27 mouse cellular contexts compared by ENCODE assay signal in the genomic region with DNA sequence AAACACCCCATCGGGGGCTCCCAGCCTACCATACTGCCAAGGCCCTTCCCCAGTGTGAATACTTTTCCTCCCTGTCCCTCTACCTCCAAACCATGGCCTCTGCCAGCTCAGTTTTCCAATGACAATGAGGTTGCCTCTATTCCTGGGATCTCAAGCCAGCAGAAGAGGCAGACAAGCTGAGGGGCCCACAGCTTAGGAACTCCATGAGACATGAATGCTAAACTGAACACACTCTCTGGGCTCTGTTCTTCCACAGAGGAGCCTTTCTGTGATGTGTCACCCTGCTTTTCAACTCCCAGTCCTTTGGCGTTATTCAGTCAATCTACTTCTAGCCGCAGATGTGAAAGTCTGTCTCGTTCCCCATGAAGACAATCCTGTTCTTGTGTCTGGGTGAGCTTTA.
DNase-seq lines count a peak whose midpoint lies in the region; ATAC-seq and TF ChIP-seq lines count a peak whose summit lies in the region.
"Had no signal": no experiment of that assay in that cellular context is flagged by ENCODE, and none has a peak within 500 bp of the region (broad histone marks: within the 10 kb centered on the region; RNA-seq: fewer than 3 reads in every experiment).

No protein-coding gene starts in this region.

- H3K4me2 ChIP-seq in heart, embryonic 14.5 days (ENCODE audit: low read length), result no peak overlapping the region
- no peak overlapping the region for H3K4me2 ChIP-seq in heart, embryonic 12.5 days
- no peak overlapping the region for H3K4me2 ChIP-seq in hindbrain, embryonic 14.5 days (replicated peaks)
- no peak overlapping the region for H3K4me2 ChIP-seq in hindbrain, embryonic 11.5 days (replicated peaks; ENCODE audit: low read depth, low read length)
- no peak overlapping the region for H3K4me2 ChIP-seq in midbrain, embryonic 13.5 days (replicated peaks)
- H3K4me2 ChIP-seq: embryonic facial prominence, embryonic 12.5 days; forebrain, embryonic 15.5 days; liver, embryonic 15.5 days; lung, embryonic 14.5 days had no signal

- 87% methylated on average over 4 of the region's 4 CpGs for WGBS in heart, embryonic 14.5 days
- 85% methylated on average over 4 of the region's 4 CpGs for WGBS in heart, embryonic 12.5 days
- WGBS in hindbrain, embryonic 14.5 days, result 71% methylated on average over 4 of the region's 4 CpGs
- 81% methylated on average over 4 of the region's 4 CpGs for WGBS in hindbrain, embryonic 11.5 days
- 78% methylated on average over 4 of the region's 4 CpGs for WGBS in midbrain, embryonic 13.5 days

- no peak for DNase-seq in hindbrain, embryonic 14.5 days (ENCODE audit: low spot score)
- no peak for DNase-seq in hindbrain, embryonic 11.5 days (ENCODE audit: low spot score)
- DNase-seq in brain, embryonic 14.5 days (ENCODE audit: low read depth), result peak; percentile 38
- no peak for DNase-seq in urinary bladder, postnatal 4 days (ENCODE audit: low spot score in 2 of 2)
- no peak for DNase-seq in spleen, adult 18-20 months
- DNase-seq: cerebellum, adult 11 months; cerebellum, adult 9-11 months; embryo, embryonic 11 days; gastrocnemius, adult 2 months; gastrocnemius, postnatal 36 days; kidney, adult 2 months; kidney, postnatal 36 days; layer of hippocampus, postnatal 36 days; lung, embryonic 14.5 days; lung, postnatal 14 days; right cerebral cortex, adult 18-20 months; thymus, adult 18-20 months; thymus, postnatal 25 days had no signal

- peak overlapping the region; percentile 16 to 66; a peak in 3 of 4 replicates for H3K27ac ChIP-seq in heart, embryonic 14.5 days (replicated peaks in 1 of 2; ENCODE audit: control insufficient read depth in 1 of 2, insufficient read depth in 1 of 2, low read depth in 2 of 2, low read length in 2 of 2)
- H3K27ac ChIP-seq in heart, embryonic 12.5 days (ENCODE audit: poor library complexity, severe bottlenecking), result no peak overlapping the region
- peak overlapping the region; percentile 20; the same call in 1 of the 2 replicates for H3K27ac ChIP-seq in hindbrain, embryonic 14.5 days
- no peak overlapping the region for H3K27ac ChIP-seq in hindbrain, embryonic 11.5 days (ENCODE audit: low read depth, low read length)
- 0 out of 2 replicates have a peak overlapping the region, but pooled peaks have one; percentile 52 for H3K27ac ChIP-seq in midbrain, embryonic 13.5 days
- H3K27ac ChIP-seq: embryonic facial prominence, embryonic 12.5 days; forebrain, embryonic 15.5 days; gastrocnemius, adult 2 months; liver, embryonic 15.5 days; stomach, postnatal 0 days had no signal

- peaks cover 27 to 58% of the 10 kb centered on the region in 2 experiments for H3K4me1 ChIP-seq in heart, embryonic 14.5 days (ENCODE audit: control insufficient read depth in 2 of 2, insufficient read depth in 2 of 2, low read length in 2 of 2)
- H3K4me1 ChIP-seq in heart, embryonic 12.5 days (replicated peaks), result peaks cover 66% of the 10 kb centered on the region
- peaks cover 9% of the 10 kb centered on the region; the same call in 1 of the 2 replicates for H3K4me1 ChIP-seq in hindbrain, embryonic 14.5 days (replicated peaks; ENCODE audit: control insufficient read depth, insufficient read depth, low read length)
- no peaks in the 10 kb centered on the region for H3K4me1 ChIP-seq in hindbrain, embryonic 11.5 days (replicated peaks; ENCODE audit: control insufficient read depth, insufficient read depth, low read length)
- peaks cover 22% of the 10 kb centered on the region for H3K4me1 ChIP-seq in midbrain, embryonic 13.5 days (replicated peaks)
- H3K4me1 ChIP-seq: liver, embryonic 15.5 days had no signal

- no peak for ATAC-seq in heart, embryonic 14.5 days (ENCODE audit: insufficient number of reproducible peaks, insufficient read depth, low FRiP score, low read depth)
- no peak for ATAC-seq in heart, embryonic 12.5 days (ENCODE audit: insufficient number of reproducible peaks, low FRiP score)
- peak; percentile 22; the same call in 1 of the 2 replicates for ATAC-seq in hindbrain, embryonic 14.5 days (ENCODE audit: low FRiP score)
- ATAC-seq in hindbrain, embryonic 11.5 days (ENCODE audit: low FRiP score), result no peak
- ATAC-seq in midbrain, embryonic 13.5 days, result no peak
- ATAC-seq: forebrain, embryonic 15.5 days; inflammation-experienced regulatory T-cells, adult 6 months; Patski had no signal

- no peak for TF ChIP-seq CTCF in brain, embryonic 14.5 days (IDR thresholded peaks at IDR 0.05; ENCODE audit: borderline replicate concordance, extremely low read depth, insufficient read depth, insufficient read length)

- TF ChIP-seq POLR2A in brain, embryonic 14.5 days (IDR thresholded peaks at IDR 0.05; ENCODE audit: borderline replicate concordance, extremely low read depth, insufficient read depth, insufficient read length, poor library complexity, severe bottlenecking), result no peak

- no peaks in the 10 kb centered on the region for H3K36me3 ChIP-seq in heart, embryonic 14.5 days (ENCODE audit: control insufficient read depth, insufficient read depth, low read length)
- no peaks in the 10 kb centered on the region for H3K36me3 ChIP-seq in heart, embryonic 12.5 days
- no peaks in the 10 kb centered on the region for H3K36me3 ChIP-seq in hindbrain, embryonic 14.5 days (replicated peaks; ENCODE audit: control insufficient read depth, insufficient read depth)
- H3K36me3 ChIP-seq in hindbrain, embryonic 11.5 days (ENCODE audit: control insufficient read depth, insufficient read depth, low read length), result no peaks in the 10 kb centered on the region
- H3K36me3 ChIP-seq in midbrain, embryonic 13.5 days, result no peaks in the 10 kb centered on the region
- H3K36me3 ChIP-seq: embryonic facial prominence, embryonic 12.5 days; forebrain, embryonic 15.5 days; liver, embryonic 15.5 days had no signal

- no peak overlapping the region for H3K9ac ChIP-seq in heart, embryonic 14.5 days (ENCODE audit: low read length)
- H3K9ac ChIP-seq in heart, embryonic 12.5 days, result no peak overlapping the region
- H3K9ac ChIP-seq in hindbrain, embryonic 14.5 days, result no peak overlapping the region
- no peak overlapping the region for H3K9ac ChIP-seq in hindbrain, embryonic 11.5 days (ENCODE audit: low read depth, low read length)
- H3K9ac ChIP-seq in midbrain, embryonic 13.5 days (replicated peaks), result no peak overlapping the region
- H3K9ac ChIP-seq: embryonic facial prominence, embryonic 12.5 days; forebrain, embryonic 15.5 days; liver, embryonic 15.5 days; lung, embryonic 14.5 days had no signal

- no peaks in the 10 kb centered on the region for H3K27me3 ChIP-seq in heart, embryonic 14.5 days (ENCODE audit: control insufficient read depth, insufficient read depth, low read length)
- no peaks in the 10 kb centered on the region for H3K27me3 ChIP-seq in heart, embryonic 12.5 days (replicated peaks)
- no peaks in the 10 kb centered on the region for H3K27me3 ChIP-seq in hindbrain, embryonic 14.5 days (ENCODE audit: control insufficient read depth, insufficient read depth, low read length)
- no peaks in the 10 kb centered on the region for H3K27me3 ChIP-seq in hindbrain, embryonic 11.5 days (ENCODE audit: control insufficient read depth, insufficient read depth, low read length)
- H3K27me3 ChIP-seq in midbrain, embryonic 13.5 days, result no peaks in the 10 kb centered on the region
- H3K27me3 ChIP-seq: embryonic facial prominence, embryonic 12.5 days; forebrain, embryonic 15.5 days; liver, embryonic 15.5 days; Patski had no signal

- no peak overlapping the region for H3K4me3 ChIP-seq in heart, embryonic 14.5 days (ENCODE audit: control insufficient read depth in 1 of 2, insufficient read depth in 1 of 2, low read depth in 1 of 2, low read length in 2 of 2)
- H3K4me3 ChIP-seq in heart, embryonic 12.5 days, result no peak overlapping the region
- H3K4me3 ChIP-seq in hindbrain, embryonic 14.5 days (replicated peaks; ENCODE audit: low read length), result no peak overlapping the region
- no peak overlapping the region for H3K4me3 ChIP-seq in hindbrain, embryonic 11.5 days (ENCODE audit: low read depth, low read length)
- no peak overlapping the region for H3K4me3 ChIP-seq in midbrain, embryonic 13.5 days (replicated peaks)
- H3K4me3 ChIP-seq: embryonic facial prominence, embryonic 12.5 days; forebrain, embryonic 15.5 days; gastrocnemius, adult 2 months; liver, embryonic 15.5 days had no signal

- H3K9me3 ChIP-seq in heart, embryonic 14.5 days (ENCODE audit: control insufficient read depth, low read length), result no peaks in the 10 kb centered on the region
- no peaks in the 10 kb centered on the region for H3K9me3 ChIP-seq in heart, embryonic 12.5 days (replicated peaks)
- H3K9me3 ChIP-seq in hindbrain, embryonic 14.5 days (ENCODE audit: control insufficient read depth, low read length), result no peaks in the 10 kb centered on the region
- no peaks in the 10 kb centered on the region for H3K9me3 ChIP-seq in hindbrain, embryonic 11.5 days (ENCODE audit: control insufficient read depth, low read length)
- no peaks in the 10 kb centered on the region for H3K9me3 ChIP-seq in midbrain, embryonic 13.5 days
- H3K9me3 ChIP-seq: embryonic facial prominence, embryonic 12.5 days; forebrain, embryonic 15.5 days; liver, embryonic 15.5 days had no signal

Comparison
In these comparisons a context has a peak if more than half of its experiments do, and no peak if none do; other contexts are left out.
1. H3K27ac ChIP-seq: peak in heart, embryonic 14.5 days (2 of 2), hindbrain, embryonic 14.5 days (single experiment) and midbrain, embryonic 13.5 days (single experiment); none in heart, embryonic 12.5 days (single experiment) and hindbrain, embryonic 11.5 days (single experiment).